Mouse (Mus musculus): ENCODE measurements at regions not wholly inside any gene's neighbourhood (a gene's known extent, or its start where the extent isn't known, plus 50 kb on each side); places are given as distances from the start of the nearest gene placed in this dataset.

DNA sequence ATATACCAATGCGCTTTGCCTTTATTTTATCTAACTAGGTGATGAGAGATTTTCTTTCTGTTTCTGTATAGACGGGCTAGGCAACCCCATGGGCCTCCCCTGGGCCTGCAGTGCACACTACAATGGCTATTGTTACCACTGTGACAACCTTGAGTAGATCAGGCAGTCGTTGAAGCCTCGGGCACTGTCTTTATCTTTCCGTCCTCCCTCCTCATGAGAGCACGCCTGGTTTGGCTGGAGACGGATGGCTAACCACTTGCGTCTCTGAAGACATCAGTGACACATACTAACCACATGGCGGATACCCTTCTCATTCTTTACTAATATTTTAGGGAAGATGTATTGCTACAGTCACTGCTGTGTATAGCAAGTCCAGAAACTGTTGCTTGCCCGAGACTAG lies 206.1 kb upstream of the Serp2 start:
- DNase-seq (no peak), ATAC-seq (ENCODE audit: low read depth) (no peak)
- Histone ChIP-seq H3K27me3 (no peaks in the 10 kb centered on the region), H3K9me3 (replicated peaks) (no peaks in the 10 kb centered on the region), H3K27ac (no peak overlapping the region), H3K4me1 (replicated peaks) (peaks cover 25% of the 10 kb centered on the region), H3K4me3 (replicated peaks) (no peak overlapping the region), H3K36me3 (no peaks in the 10 kb centered on the region), H3K9ac (no peak overlapping the region), H3K4me2 (no peak overlapping the region)
- WGBS (ENCODE audit: insufficient replicate concordance): 33% methylated on average over 10 of the region's 10 CpGs

DNA sequence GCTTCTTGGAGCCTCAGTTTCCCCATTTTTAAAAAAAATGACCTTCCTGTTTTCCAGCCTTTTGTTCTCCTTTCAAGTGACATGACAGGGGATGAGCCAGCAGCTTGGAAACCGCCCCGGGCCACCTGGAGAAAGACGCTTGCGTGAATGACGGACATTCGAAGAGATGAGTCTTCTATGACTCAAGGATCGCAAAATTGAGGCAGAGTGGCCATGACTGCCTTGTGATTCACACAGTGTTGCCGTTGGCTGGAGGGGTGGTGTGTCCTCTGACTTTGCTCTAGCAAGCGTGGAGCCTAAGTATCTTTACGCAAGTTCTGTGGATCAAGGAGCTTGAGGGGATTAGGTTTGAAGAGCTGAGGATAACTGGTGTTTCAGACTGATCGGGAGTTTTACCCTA lies 205.0 kb upstream of the Serp2 start:
- H3K9me3 ChIP-seq (replicated peaks): no peaks in the 10 kb centered on the region
- no peak overlapping the region for H3K27ac ChIP-seq
- WGBS (ENCODE audit: insufficient replicate concordance): 78% methylated on average over 11 of the region's 11 CpGs
- no peak overlapping the region for H3K9ac ChIP-seq
- no peaks in the 10 kb centered on the region for H3K36me3 ChIP-seq
- H3K4me3 ChIP-seq (replicated peaks): no peak overlapping the region
- ATAC-seq (ENCODE audit: low read depth) (no peak), DNase-seq (no peak)
- peaks cover 25% of the 10 kb centered on the region for H3K4me1 ChIP-seq (replicated peaks)
- H3K4me2 ChIP-seq: no peak overlapping the region
- H3K27me3 ChIP-seq: no peaks in the 10 kb centered on the region

DNA sequence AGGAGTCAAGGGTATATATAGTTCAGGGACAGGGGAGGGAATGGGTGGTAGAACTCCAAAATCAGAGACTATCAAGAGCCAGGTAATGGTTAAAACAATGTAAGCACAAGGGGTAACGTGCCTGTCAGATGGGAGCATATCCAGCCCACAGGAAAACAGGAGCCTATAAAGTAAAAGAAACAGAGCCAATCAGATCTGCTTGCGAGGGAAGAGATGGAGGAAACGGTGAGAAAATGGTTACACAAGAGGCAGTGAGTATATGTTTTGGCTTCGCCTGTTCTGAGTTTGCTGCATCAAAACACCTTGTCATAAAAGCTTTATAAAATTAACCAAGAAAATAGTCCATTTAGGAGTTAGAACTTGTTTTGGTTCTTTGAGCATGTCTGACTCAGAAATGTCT lies 204.6 kb upstream of the Serp2 start:
- H3K9ac ChIP-seq: no peak overlapping the region
- no peak overlapping the region for H3K27ac ChIP-seq
- 65% methylated on average over 4 of the region's 4 CpGs for WGBS (ENCODE audit: insufficient replicate concordance)
- no peaks in the 10 kb centered on the region for H3K27me3 ChIP-seq
- no peak overlapping the region for H3K4me3 ChIP-seq (replicated peaks)
- peaks cover 25% of the 10 kb centered on the region for H3K4me1 ChIP-seq (replicated peaks)
- ATAC-seq (ENCODE audit: low read depth): no peak
- no peak overlapping the region for H3K4me2 ChIP-seq
- no peak for DNase-seq
- H3K36me3 ChIP-seq: no peaks in the 10 kb centered on the region
- no peaks in the 10 kb centered on the region for H3K9me3 ChIP-seq (replicated peaks)

DNA sequence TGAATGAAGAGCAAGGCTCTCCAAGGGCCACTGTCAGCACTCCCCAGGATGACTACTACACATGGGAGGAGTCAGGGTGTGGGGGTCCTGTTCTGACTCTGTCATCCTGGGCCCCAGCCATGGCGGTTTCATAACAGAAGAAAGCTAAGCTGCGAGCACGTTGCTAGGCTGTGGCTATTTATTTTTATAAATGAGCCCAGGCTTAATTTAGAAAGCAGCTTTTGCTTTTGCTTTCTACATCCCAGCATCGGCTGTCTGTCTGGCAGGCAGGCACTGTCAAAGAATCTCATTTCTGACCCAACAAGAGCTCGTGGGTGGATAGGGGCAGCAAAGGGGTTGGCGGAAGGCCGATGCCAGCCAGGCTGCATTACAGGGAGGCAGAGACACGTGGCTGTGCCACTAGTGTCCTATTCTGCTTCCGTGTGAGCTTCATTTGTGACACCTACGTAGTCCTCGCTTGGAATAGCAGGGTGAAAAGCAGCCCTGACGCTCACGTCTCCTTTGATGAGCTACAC lies 203.9 kb upstream of the Serp2 start:
- Histone ChIP-seq H3K9me3 (replicated peaks) (no peaks in the 10 kb centered on the region), H3K36me3 (no peaks in the 10 kb centered on the region), H3K27ac (no peak overlapping the region), H3K4me3 (replicated peaks) (no peak overlapping the region), H3K9ac (no peak overlapping the region), H3K4me1 (replicated peaks) (peaks cover 25% of the 10 kb centered on the region), H3K4me2 (no peak overlapping the region), H3K27me3 (no peaks in the 10 kb centered on the region)
- ATAC-seq (ENCODE audit: low read depth) (no peak), DNase-seq (no peak)
- WGBS (ENCODE audit: insufficient replicate concordance): 66% methylated on average over 13 of the region's 13 CpGs

DNA sequence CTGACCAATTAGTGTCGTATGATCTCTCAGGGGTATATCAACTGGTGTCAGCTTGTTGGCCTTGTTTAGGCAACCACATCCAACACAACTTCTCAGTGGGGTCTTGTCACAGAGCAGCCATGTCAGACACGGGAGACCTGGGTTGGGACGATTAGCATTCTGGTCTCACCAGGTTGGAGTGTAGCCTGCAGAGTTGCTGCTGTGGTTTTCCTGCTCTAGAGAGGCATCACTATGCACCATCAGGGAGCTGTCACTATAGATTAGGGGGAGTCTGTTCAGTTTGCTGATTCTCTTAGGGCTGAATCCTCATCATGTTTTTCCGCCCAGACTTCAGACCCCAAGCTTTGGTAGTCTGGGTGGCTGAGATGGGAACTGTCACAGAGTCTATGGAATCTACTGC lies 202.7 kb upstream of the Serp2 start:
- DNase-seq: no peak
- no peaks in the 10 kb centered on the region for H3K27me3 ChIP-seq
- ATAC-seq (ENCODE audit: low read depth): no peak
- H3K9me3 ChIP-seq (replicated peaks): no peaks in the 10 kb centered on the region
- H3K36me3 ChIP-seq: no peaks in the 10 kb centered on the region
- H3K4me2 ChIP-seq: no peak overlapping the region
- no peak overlapping the region for H3K9ac ChIP-seq
- H3K27ac ChIP-seq: no peak overlapping the region
- WGBS (ENCODE audit: insufficient replicate concordance): 34% methylated on average over 4 of the region's 4 CpGs
- no peak overlapping the region for H3K4me3 ChIP-seq (replicated peaks)
- H3K4me1 ChIP-seq (replicated peaks): peaks cover 18% of the 10 kb centered on the region

DNA sequence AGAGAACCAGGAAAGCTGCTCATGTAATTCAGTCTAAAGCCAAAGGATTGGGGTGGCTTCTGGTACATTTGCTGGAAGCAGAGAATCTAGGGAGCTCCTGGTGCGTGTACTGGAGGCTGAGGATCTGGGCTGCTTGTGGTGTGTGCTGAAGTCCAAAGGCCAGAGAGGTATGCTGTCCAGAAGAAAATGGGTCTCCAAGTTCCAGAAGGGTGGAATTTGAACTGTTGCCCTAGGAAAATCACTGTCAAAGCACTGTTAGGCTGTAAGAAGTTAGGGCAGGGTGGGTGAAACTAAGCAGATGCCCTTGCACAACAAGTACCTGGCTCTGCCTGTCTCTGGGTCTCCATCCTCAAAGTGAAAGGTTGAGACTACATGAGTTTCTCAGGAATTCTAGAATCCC lies 201.9 kb upstream of the Serp2 start:
- Histone ChIP-seq H3K4me2 (no peak overlapping the region), H3K9ac (no peak overlapping the region), H3K9me3 (replicated peaks) (no peaks in the 10 kb centered on the region), H3K36me3 (no peaks in the 10 kb centered on the region), H3K27ac (no peak overlapping the region), H3K4me3 (replicated peaks) (no peak overlapping the region), H3K4me1 (replicated peaks) (peaks cover 10% of the 10 kb centered on the region), H3K27me3 (no peaks in the 10 kb centered on the region)
- 66% methylated on average over 1 of the region's 1 CpGs for WGBS (ENCODE audit: insufficient replicate concordance)
- ATAC-seq (ENCODE audit: low read depth) (no peak), DNase-seq (no peak)

DNA sequence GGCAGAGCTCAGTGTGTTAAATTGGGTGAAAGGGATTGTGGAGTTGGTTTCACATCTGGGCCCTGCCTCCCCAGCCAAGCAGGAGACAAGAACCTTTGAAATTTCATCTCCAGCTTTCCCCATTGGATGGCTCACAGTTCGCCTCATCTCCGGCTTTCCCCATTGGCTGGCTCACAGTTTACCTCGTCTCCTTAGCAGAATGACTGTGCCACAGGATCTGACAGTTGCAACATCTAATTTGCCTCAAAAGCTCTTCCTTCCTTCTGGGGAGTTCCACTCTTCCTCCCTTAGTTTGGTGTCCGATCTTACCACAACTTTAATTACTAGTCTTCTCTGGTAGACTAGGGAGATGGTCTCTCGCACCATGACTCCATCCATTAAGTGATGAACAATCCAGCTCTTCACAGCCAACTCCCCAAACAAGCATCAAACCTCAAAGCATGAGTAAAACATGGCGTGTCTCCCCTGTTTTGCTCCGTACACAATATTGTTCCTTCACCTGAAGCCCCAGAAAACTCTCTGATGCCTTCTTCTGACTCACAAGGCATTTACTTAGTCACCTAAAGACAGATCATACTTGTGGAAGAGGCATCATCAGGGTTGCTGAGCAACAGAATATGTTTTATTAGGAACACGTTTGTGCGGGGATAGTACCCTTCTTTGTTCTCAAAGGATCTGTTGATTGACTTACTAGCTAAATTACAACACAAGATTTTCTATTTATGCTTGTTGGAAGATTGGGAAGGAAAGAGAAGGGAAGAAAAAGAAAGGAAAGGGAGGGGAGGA lies 199.1 kb upstream of the Serp2 start:
- Histone ChIP-seq H3K27ac (no peak overlapping the region), H3K27me3 (no peaks in the 10 kb centered on the region), H3K36me3 (no peaks in the 10 kb centered on the region), H3K4me3 (replicated peaks) (no peak overlapping the region), H3K4me2 (no peak overlapping the region), H3K4me1 (replicated peaks) (no peaks in the 10 kb centered on the region; the same call in 1 of the 2 replicates), H3K9me3 (replicated peaks) (no peaks in the 10 kb centered on the region), H3K9ac (no peak overlapping the region)
- 58% methylated on average over 9 of the region's 9 CpGs for WGBS (ENCODE audit: insufficient replicate concordance)
- DNase-seq (no peak), ATAC-seq (ENCODE audit: low read depth) (no peak)

DNA sequence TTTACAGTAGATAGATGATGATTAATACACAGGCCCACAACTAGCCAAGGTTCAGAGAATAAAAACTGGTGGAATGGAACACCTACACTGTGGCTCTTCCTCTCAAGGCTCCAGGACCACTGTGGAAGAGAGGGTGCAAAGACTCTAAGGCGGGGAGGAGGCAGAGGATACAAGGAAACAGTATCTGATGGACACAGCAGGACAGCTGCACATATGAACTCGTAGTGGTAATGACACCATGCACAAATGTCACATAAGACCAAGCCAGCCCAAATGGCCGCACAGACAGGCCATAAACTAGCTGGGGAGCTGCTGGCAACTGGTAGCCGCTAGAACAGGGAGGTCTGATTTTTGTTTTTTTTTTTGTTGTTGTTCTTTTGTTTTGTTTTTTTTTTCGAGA lies 197.0 kb upstream of the Serp2 start:
- no peaks in the 10 kb centered on the region for H3K27me3 ChIP-seq
- DNase-seq: no peak
- no peak for ATAC-seq (ENCODE audit: low read depth)
- H3K4me3 ChIP-seq (replicated peaks): no peak overlapping the region
- H3K27ac ChIP-seq: no peak overlapping the region
- H3K9ac ChIP-seq: no peak overlapping the region
- 57% methylated on average over 5 of the region's 5 CpGs for WGBS (ENCODE audit: insufficient replicate concordance)
- H3K4me2 ChIP-seq: no peak overlapping the region
- no peaks in the 10 kb centered on the region for H3K4me1 ChIP-seq (replicated peaks)
- H3K36me3 ChIP-seq: no peaks in the 10 kb centered on the region
- no peaks in the 10 kb centered on the region for H3K9me3 ChIP-seq (replicated peaks)

DNA sequence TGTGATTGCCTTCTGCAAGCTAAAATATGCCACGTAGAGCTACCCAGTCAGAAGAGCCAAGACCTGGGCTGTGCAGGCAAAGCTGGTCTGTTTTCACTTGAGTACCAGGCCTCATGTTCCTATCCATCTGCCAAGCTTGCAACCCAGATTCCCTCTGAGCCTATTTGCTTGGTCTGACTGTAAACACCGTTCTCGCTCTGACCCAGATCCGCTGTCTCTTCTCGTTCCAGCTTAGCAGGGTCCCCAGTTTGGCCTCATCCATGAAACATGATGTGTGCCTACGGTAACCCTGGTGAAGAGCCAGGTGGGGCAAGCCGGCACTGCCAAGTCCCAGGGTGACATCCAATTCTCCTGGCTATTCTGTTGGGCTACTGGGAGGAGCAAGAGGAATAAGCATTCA lies 192.5 kb upstream of the Serp2 start:
- ATAC-seq (ENCODE audit: low read depth): no peak
- Histone ChIP-seq H3K4me1 (replicated peaks) (no peaks in the 10 kb centered on the region), H3K27ac (no peak overlapping the region), H3K36me3 (no peaks in the 10 kb centered on the region), H3K4me3 (replicated peaks) (no peak overlapping the region), H3K27me3 (no peaks in the 10 kb centered on the region), H3K9me3 (replicated peaks) (no peaks in the 10 kb centered on the region), H3K9ac (no peak overlapping the region), H3K4me2 (no peak overlapping the region)
- no peak for DNase-seq
- 72% methylated on average over 7 of the region's 7 CpGs for WGBS (ENCODE audit: insufficient replicate concordance)

DNA sequence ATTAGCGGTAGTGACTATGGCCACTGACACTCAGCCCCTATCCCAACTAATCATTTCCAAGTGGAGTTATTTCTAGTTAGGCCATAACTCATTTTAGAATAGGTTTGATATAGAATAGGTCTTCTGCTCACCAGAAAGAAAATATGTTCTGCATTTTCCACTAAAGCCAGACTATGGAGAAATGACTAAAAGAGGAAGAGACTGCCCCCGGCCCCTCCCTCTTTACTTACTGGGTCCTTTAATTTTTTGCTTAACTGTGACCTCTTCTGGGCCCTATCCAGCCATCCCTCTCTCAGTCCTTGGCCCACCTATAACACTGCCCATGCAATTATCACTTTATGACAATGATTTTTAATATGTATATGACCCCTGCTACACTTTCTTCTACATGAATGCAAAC lies 192.0 kb upstream of the Serp2 start:
- H3K9ac ChIP-seq: no peak overlapping the region

DNA sequence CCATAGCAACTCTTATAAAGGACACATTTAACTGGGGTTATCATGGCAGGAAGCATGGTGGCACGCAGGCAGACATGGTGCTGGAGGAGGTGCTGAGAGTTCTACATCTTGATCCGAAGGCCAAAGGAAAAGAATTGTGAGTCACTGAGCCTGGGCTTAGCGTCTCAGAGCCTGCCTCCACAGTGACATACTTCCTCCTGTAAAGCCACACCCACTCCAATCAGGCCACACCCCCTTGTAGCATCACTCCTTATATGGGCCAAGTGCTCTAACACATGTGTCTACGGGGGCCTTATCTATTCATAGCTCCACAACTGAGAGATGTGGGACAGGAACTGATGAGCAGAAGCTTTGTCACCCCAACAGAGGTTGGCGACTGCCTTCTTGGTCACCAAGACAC lies 191.1 kb upstream of the Serp2 start:
- no peak overlapping the region for H3K9ac ChIP-seq
- no peak overlapping the region for H3K27ac ChIP-seq
- no peaks in the 10 kb centered on the region for H3K27me3 ChIP-seq
- H3K4me3 ChIP-seq (replicated peaks): no peak overlapping the region
- ATAC-seq (ENCODE audit: low read depth) (no peak), DNase-seq (no peak)
- H3K4me1 ChIP-seq (replicated peaks): no peaks in the 10 kb centered on the region
- no peak overlapping the region for H3K4me2 ChIP-seq
- no peaks in the 10 kb centered on the region for H3K36me3 ChIP-seq
- WGBS (ENCODE audit: insufficient replicate concordance): 56% methylated on average over 5 of the region's 5 CpGs
- no peaks in the 10 kb centered on the region for H3K9me3 ChIP-seq (replicated peaks)

More for the DNA sequence above, 192.0 kb upstream of the Serp2 start:
- no peak overlapping the region for H3K4me3 ChIP-seq (replicated peaks)
- H3K27ac ChIP-seq: no peak overlapping the region
- H3K9me3 ChIP-seq (replicated peaks): no peaks in the 10 kb centered on the region
- WGBS (ENCODE audit: insufficient replicate concordance): 67% methylated on average over 2 of the region's 2 CpGs
- ATAC-seq (ENCODE audit: low read depth) (no peak), DNase-seq (no peak)
- H3K4me2 ChIP-seq: no peak overlapping the region
- no peaks in the 10 kb centered on the region for H3K4me1 ChIP-seq (replicated peaks)
- no peaks in the 10 kb centered on the region for H3K36me3 ChIP-seq
- H3K27me3 ChIP-seq: no peaks in the 10 kb centered on the region

DNA sequence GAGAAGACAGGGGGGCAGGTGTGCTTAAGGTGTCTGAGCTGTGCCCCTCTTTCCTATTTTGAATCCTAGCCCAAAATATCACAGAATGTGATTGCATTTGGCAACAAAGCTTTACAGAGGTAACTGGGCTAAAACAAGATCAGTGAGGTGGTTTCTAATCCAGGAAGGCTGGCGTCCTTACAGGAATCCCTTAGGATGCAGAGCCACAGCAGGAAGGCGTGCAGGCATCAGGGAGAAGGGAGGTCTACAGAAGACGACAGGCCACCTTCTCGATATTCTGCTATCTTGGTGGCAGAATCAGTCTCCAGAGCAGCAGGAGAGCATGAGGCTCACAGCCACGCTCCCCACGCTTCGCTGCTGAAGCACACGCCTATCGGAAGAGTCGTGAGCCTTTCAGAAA lies 189.6 kb upstream of the Serp2 start:
- H3K9me3 ChIP-seq (replicated peaks): no peaks in the 10 kb centered on the region
- ATAC-seq (ENCODE audit: low read depth): no peak
- WGBS (ENCODE audit: insufficient replicate concordance): 75% methylated on average over 10 of the region's 10 CpGs
- DNase-seq: no peak
- H3K9ac ChIP-seq: no peak overlapping the region
- no peak overlapping the region for H3K4me3 ChIP-seq (replicated peaks)
- no peak overlapping the region for H3K4me2 ChIP-seq
- no peaks in the 10 kb centered on the region for H3K36me3 ChIP-seq
- H3K27me3 ChIP-seq: no peaks in the 10 kb centered on the region
- H3K27ac ChIP-seq: no peak overlapping the region
- H3K4me1 ChIP-seq (replicated peaks): no peaks in the 10 kb centered on the region

Measured in liver, embryonic 13.5 days (tissue).